Mouse (Mus musculus) liver, embryonic 16.5 days (tissue): Measurements from ENCODE around the gene 1810037I17Rik. TPM values are rescaled to one million over a fixed set of nuclear protein-coding genes. Genes with fewer than 3 reads are reported as not detected.

Source experiments
- ATAC-seq: fragments of 200-750 bp; cut with Nextera tagmentation; 2 replicates; pipeline ENCODE4 v1.8.0; 2017; ENCODE audit warnings: low read depth, mild to moderate bottlenecking, moderate number of reproducible peaks, moderate library complexity
- H3K27ac ChIP-seq: fragments of 300-500 bp; sonication (generic); 2 replicates; pipeline ENCODE4 v1.5.1; 2014; ENCODE audit warnings: mild to moderate bottlenecking, low read length
- H3K27me3 ChIP-seq: fragments of 300-500 bp; sonication (generic); 2 replicates; pipeline ENCODE4 v1.6.1; 2014; ENCODE audit warnings: low read depth, low read length, mixed read lengths; ENCODE audit not compliant: control insufficient read depth, insufficient read depth
- H3K36me3 ChIP-seq: fragments of 300-500 bp; sonication (generic); 2 replicates; pipeline ENCODE4 v1.6.1; 2014; ENCODE audit warnings: mild to moderate bottlenecking; ENCODE audit not compliant: control insufficient read depth, insufficient read depth
- H3K4me1 ChIP-seq: fragments of 300-500 bp; sonication (generic); 2 replicates; pipeline ENCODE4 v1.6.1; 2014; ENCODE audit warnings: low read depth, low read length, mixed read lengths; ENCODE audit not compliant: control insufficient read depth
- H3K4me2 ChIP-seq: fragments of 300-500 bp; sonication (generic); 2 replicates; pipeline ENCODE4 v1.6.1; 2014; ENCODE audit warnings: low read depth, low read length, mixed read lengths
- H3K4me3 ChIP-seq: fragments of 300-500 bp; sonication (generic); 2 replicates; pipeline ENCODE4 v1.5.1; 2014; ENCODE audit warnings: low read depth, mild to moderate bottlenecking, low read length
- H3K9ac ChIP-seq: fragments of 300-500 bp; sonication (generic); 2 replicates; pipeline ENCODE4 v1.6.1; 2014; ENCODE audit warnings: low read depth, low read length
- H3K9me3 ChIP-seq: fragments of 300-500 bp; sonication (generic); replicated peaks from 2 replicates; pipeline ENCODE4 v1.6.1; 2016; ENCODE audit warnings: low read length; ENCODE audit not compliant: control insufficient read depth
- WGBS: fragments of 180-500 bp; shearing (Covaris S2); extraction: QIAGEN DNeasy Blood & Tissue Kit; methylation state at CpG from one replicate; pipeline ENCODE4 v1.1.7; 2014; ENCODE audit not compliant: insufficient replicate concordance; 5-methylcytosine and 5-hydroxymethylcytosine counted together
- polyA plus RNA-seq: library from polyadenylated mRNA; unstranded; fragments of >200 nt; fragmentation: Nextera tagmentation; extraction: Ambion mirVana; gene quantifications from 2 replicates; pipeline ENCODE4 v1.2.1, GENCODE M21; 2015

The 1810037I17Rik gene
- polyA plus RNA-seq, 1 experiment from 2014 or later, result 67.1 TPM

DNA sequence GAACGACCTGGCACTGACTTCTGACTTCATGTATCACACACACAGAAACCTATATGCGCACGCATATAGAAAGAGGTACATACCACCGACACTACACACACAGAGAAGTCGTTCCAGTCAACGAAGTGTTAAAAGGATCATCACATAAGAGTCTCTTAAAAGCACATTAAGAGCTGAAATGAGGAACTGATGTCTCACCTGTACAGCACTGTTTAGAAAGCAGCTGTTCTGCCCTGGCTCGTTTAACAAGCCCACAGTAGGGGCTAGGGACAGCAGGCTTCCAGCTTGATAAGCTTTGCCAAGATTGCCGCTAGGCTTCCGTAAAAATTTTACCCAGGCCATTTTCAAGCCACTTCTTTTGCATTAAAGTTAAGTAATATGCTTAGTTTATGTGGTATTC, 44.4 kb downstream of the 1810037I17Rik start:
- 81% methylated on average over 9 of the region's 9 CpGs for WGBS
- Histone ChIP-seq H3K9me3 (no peaks in the 10 kb centered on the region), H3K9ac (no peak overlapping the region), H3K36me3 (no peaks in the 10 kb centered on the region; the same call in 1 of the 2 replicates), H3K4me3 (no peak overlapping the region), H3K27ac (no peak overlapping the region), H3K27me3 (no peaks in the 10 kb centered on the region), H3K4me2 (no peak overlapping the region), H3K4me1 (no peaks in the 10 kb centered on the region; the same call in 1 of the 2 replicates)
- no peak for ATAC-seq

DNA sequence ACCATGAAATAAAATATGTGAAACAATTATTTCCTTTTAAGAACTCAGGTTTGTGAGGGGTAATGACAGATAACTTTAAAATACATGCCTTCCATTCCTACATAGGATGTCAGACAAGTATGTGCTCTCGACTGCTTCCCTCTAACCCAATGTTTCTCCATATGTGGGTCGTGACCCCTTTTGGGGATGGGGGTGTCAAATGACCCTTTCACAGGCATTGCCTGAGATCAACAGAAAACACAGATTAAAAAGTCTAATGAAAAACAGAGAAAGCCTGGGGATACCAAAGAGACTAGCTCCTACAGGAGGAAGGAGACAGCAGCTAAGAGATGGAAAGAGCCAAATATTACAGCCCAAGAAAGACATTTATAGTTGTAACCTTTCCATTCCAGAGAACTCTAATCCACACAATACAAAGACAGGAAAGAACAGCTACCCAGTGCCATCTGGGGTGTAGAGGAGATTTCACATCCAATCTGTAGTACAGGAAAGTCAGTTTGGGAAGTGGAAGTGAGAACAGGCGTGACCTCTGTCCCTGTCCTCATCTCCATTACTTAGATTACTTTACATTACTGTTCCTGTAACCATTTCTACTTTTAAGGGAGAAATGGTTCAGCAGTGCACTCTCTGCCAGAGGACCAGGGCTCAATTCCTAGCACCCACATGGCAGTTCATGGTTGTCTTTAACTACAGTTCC, 48.3 kb downstream of the 1810037I17Rik start:
- Histone ChIP-seq H3K9me3 (no peaks in the 10 kb centered on the region), H3K4me2 (no peak overlapping the region), H3K36me3 (no peaks in the 10 kb centered on the region; the same call in 1 of the 2 replicates), H3K27me3 (no peaks in the 10 kb centered on the region), H3K4me3 (no peak overlapping the region), H3K9ac (no peak overlapping the region), H3K27ac (no peak overlapping the region), H3K4me1 (no peaks in the 10 kb centered on the region; the same call in 1 of the 2 replicates)
- WGBS, result 64% methylated on average over 3 of the region's 3 CpGs
- no peak for ATAC-seq

DNA sequence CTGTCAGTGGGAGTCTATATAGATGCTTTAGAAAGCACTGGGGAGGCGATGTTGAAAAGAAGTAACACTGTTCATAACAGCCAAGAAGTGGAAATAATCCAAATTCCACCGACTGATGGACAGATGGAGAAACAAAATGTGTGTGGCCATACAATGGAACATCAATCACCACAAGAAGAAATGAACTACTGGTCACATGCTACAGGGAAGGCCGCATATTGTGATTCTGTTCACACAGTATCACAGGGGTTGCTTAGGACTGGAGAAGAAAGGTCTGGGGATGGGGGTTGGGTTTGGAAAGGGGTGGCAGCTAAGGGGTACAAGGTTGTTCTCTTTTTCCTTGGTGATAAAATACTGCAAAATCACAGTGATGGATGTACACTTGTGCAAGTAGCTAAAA, 50.8 kb downstream of the 1810037I17Rik start:
- Histone ChIP-seq H3K9ac (no peak overlapping the region), H3K36me3 (no peaks in the 10 kb centered on the region), H3K4me1 (no peaks in the 10 kb centered on the region; the same call in 1 of the 2 replicates), H3K27ac (no peak overlapping the region), H3K9me3 (no peaks in the 10 kb centered on the region), H3K4me3 (no peak overlapping the region), H3K27me3 (no peaks in the 10 kb centered on the region), H3K4me2 (no peak overlapping the region)
- WGBS, result 65% methylated on average over 3 of the region's 3 CpGs
- ATAC-seq, result no peak

DNA sequence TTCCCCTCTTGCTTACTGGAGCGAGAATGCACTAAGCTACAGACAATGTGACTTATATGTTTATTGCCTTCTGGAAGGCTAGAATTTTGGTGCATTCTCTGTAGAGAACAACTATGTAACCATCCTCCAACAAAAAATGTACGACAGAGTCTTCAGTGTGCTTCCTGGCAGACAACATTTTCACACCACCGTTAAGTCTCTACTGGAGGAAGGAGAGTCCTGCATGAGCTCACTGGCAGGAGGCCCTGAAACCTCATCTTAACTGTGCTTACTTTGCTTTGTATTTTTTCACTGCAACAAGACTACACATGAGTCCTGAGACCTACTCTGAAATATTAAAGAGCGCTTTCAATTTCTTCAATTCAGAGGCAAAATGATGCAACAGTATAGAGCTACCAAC, 51.4 kb downstream of the 1810037I17Rik start:
- H3K27ac ChIP-seq, result no peak overlapping the region
- no peaks in the 10 kb centered on the region for H3K27me3 ChIP-seq
- H3K36me3 ChIP-seq, result no peaks in the 10 kb centered on the region
- WGBS, result 57% methylated on average over 4 of the region's 4 CpGs
- H3K9me3 ChIP-seq, result no peaks in the 10 kb centered on the region
- no peak for ATAC-seq
- H3K4me3 ChIP-seq, result no peak overlapping the region
- no peak overlapping the region for H3K4me2 ChIP-seq
- no peaks in the 10 kb centered on the region; the same call in 1 of the 2 replicates for H3K4me1 ChIP-seq
- no peak overlapping the region for H3K9ac ChIP-seq

Other genes with a start within 250 kb of the 1810037I17Rik start
- 0.69 and 0.83 TPM in 2 replicates for gene Pde5a, start 195.3 kb upstream of the 1810037I17Rik start, polyA plus RNA-seq
- gene Fabp2, start 29.1 kb upstream of the 1810037I17Rik start, polyA plus RNA-seq, result 8.3 and 16.5 TPM in 2 replicates
- gene Gm10959, start 4.8 kb upstream of the 1810037I17Rik start, polyA plus RNA-seq, result not detected in 2 replicates
- gene Usp53, start 60.3 kb downstream of the 1810037I17Rik start, polyA plus RNA-seq, result 2.0 and 3.0 TPM in 2 replicates
- gene Myoz2, start 110.8 kb downstream of the 1810037I17Rik start, polyA plus RNA-seq, result 1.6 and 2.5 TPM in 2 replicates